14 mouse cellular contexts compared by ENCODE assay signal in the genomic region with DNA sequence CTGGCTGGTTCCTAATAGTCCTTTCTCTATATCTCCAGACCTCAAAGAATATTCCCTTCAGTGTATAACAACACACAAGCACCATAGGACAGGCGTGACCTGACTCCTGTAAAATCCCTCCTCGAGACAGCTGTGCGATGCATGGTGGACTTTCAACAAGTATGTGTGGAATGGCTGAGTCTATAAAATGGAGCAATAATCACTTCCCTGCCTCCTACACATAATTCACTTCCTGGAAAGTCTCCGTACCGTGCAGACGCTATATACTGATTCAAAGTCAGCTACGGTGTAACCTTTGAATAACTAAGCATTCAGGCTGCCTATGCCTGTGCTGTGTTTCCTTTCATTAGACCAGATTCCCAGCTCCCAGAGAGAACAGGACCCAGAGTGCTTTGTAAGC.
"Had no signal": no experiment of that assay in that cellular context is flagged by ENCODE, and none has a peak within 500 bp of the region (broad histone marks: within the 10 kb centered on the region; RNA-seq: fewer than 3 reads in every experiment).

No protein-coding gene starts in this region.

- H3K9ac ChIP-seq: limb, embryonic 12.5 days; lung, embryonic 14.5 days; midbrain, embryonic 15.5 days; neural tube, embryonic 13.5 days; stomach, embryonic 15.5 days had no signal

- H3K27me3 ChIP-seq: limb, embryonic 12.5 days; midbrain, embryonic 15.5 days; neural tube, embryonic 13.5 days; stomach, embryonic 15.5 days had no signal

- H3K36me3 ChIP-seq: limb, embryonic 12.5 days; midbrain, embryonic 15.5 days; neural tube, embryonic 13.5 days; stomach, embryonic 15.5 days had no signal

- H3K4me2 ChIP-seq: limb, embryonic 12.5 days; liver, embryonic 11.5 days; lung, embryonic 14.5 days; midbrain, embryonic 15.5 days; neural tube, embryonic 13.5 days; stomach, embryonic 15.5 days had no signal

- H3K27ac ChIP-seq: left cerebral cortex, adult 2 months; midbrain, embryonic 15.5 days; neural tube, embryonic 13.5 days; stomach, embryonic 15.5 days had no signal

- H3K4me3 ChIP-seq: left cerebral cortex, adult 2 months; limb, embryonic 12.5 days; midbrain, embryonic 10.5 days; midbrain, embryonic 15.5 days; neural tube, embryonic 13.5 days; stomach, embryonic 15.5 days had no signal

- H3K9me3 ChIP-seq: limb, embryonic 12.5 days; midbrain, embryonic 10.5 days; midbrain, embryonic 15.5 days; neural tube, embryonic 13.5 days; stomach, embryonic 15.5 days had no signal

- ATAC-seq: midbrain, embryonic 15.5 days had no signal

- DNase-seq: kidney, adult 11 months; kidney, postnatal 14 days; lung, embryonic 14.5 days; lung, postnatal 10 days; lung, postnatal 4 days; right cerebral cortex, postnatal 4 days; thymus, postnatal 4 days had no signal
